Mouse (Mus musculus) heart, postnatal 0 days (tissue): ENCODE results near the gene Defb20.
A peak's percentile ranks its signal among the peaks of the same experiment; 100 is the strongest.

Experiments
- CTCF ChIP-seq: IDR thresholded peaks from 2 replicates; pipeline ENCODE4 v1.5.1; 2016; ENCODE audit warnings: antibody characterized with exemption, control low read depth, low read depth
- EP300 ChIP-seq: IDR thresholded peaks from 2 replicates; pipeline ENCODE4 v1.6.1; 2016; ENCODE audit warnings: antibody characterized with exemption, low read depth

DNA sequence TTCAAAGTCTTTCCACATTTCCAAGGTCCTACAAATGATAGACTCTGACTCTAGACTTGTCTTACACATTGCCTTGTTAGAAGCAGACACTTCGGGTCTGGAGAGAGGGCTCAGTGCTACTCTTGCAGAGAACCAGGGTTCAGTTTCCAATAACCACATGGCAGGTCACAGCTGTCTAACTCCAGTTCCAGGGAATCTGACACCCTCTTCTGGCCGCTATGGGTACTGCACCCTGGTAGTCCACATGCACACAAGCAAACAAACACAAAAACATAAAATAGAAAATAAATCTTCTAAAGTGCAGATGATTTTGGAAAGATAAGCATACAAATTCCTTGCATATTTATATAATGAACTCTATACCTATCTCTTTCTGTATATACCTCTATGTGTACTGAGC lies 10.2 kb downstream of the Defb20 start:
- TF ChIP-seq CTCF (peak; percentile 21; the same call in 1 of the 2 replicates), EP300 (no peak)
